Mouse (Mus musculus) olfactory bulb, adult 2 months (tissue): ENCODE data around the gene Trib2.

Source experiments
- CTCF ChIP-seq: fragments of 200-500 bp; IDR thresholded peaks from 2 replicates; pipeline ENCODE4 v1.5.1; 2012; ENCODE audit warnings: low read depth, mild to moderate bottlenecking, low read length, moderate library complexity; ENCODE audit not compliant: insufficient read depth
- POLR2A ChIP-seq: fragments of 200-500 bp; IDR thresholded peaks from 2 replicates; pipeline ENCODE4 v1.6.1; 2012; ENCODE audit warnings: mild to moderate bottlenecking, low read depth, low read length, moderate library complexity; ENCODE audit not compliant: insufficient read depth

GRCm38 (mm10) chr12:15813133-15813818, 3.4 kb downstream of the Trib2 start:
- TF ChIP-seq CTCF (no peak), POLR2A (no peak)
